Mouse (Mus musculus): ENCODE data around the gene Anp32e.
"Not testable (repeated sequence)": the region's sequence is repeated elsewhere in the genome, so short reads cannot be mapped to it uniquely, and the experiment has no call there.

The Anp32e gene

GRCm38 (mm10) chr3:95938835-95939234, 9.8 kb downstream of the Anp32e start:
- no peak for DNase-seq (ENCODE audit: low spot score in 2 of 2)

GRCm38 (mm10) chr3:95942749-95943148, 13.7 kb downstream of the Anp32e start:
- no peak for DNase-seq (ENCODE audit: low spot score in 2 of 2)

- no peak for DNase-seq (ENCODE audit: low spot score in 2 of 2)
Observed at GRCm38 (mm10) chr3:95943226-95943625, 14.2 kb downstream of the Anp32e start.

- no peak for DNase-seq (ENCODE audit: low spot score in 2 of 2)
Observed at GRCm38 (mm10) chr3:95944742-95945141, 15.7 kb downstream of the Anp32e start.

GRCm38 (mm10) chr3:95945731-95946240, 16.7 kb downstream of the Anp32e start:
- DNase-seq (ENCODE audit: low spot score in 2 of 2): no peak

GRCm38 (mm10) chr3:95948325-95948724, 19.3 kb downstream of the Anp32e start:
- DNase-seq (ENCODE audit: low spot score in 2 of 2): no peak

GRCm38 (mm10) chr3:95950763-95951551, 21.9 kb downstream of the Anp32e start:
- peak; percentile 79 for DNase-seq (ENCODE audit: low spot score in 2 of 2)

- DNase-seq (ENCODE audit: low spot score in 2 of 2): not testable (repeated sequence)
Observed at GRCm38 (mm10) chr3:95951566-95951965, 22.5 kb downstream of the Anp32e start.

- no peak for DNase-seq (ENCODE audit: low spot score in 2 of 2)
Observed at GRCm38 (mm10) chr3:95953023-95953422, 24.0 kb downstream of the Anp32e start.

GRCm38 (mm10) chr3:95953522-95953921, 24.5 kb downstream of the Anp32e start:
- DNase-seq (ENCODE audit: low spot score in 2 of 2): no peak

- DNase-seq (ENCODE audit: low spot score in 2 of 2): not testable (repeated sequence)
Observed at GRCm38 (mm10) chr3:95954648-95955173, 25.7 kb downstream of the Anp32e start.

- no peak for DNase-seq (ENCODE audit: low spot score in 2 of 2)
Observed at GRCm38 (mm10) chr3:95955318-95955717, 26.3 kb downstream of the Anp32e start.

GRCm38 (mm10) chr3:95957359-95958148, 28.5 kb downstream of the Anp32e start:
- DNase-seq (ENCODE audit: low spot score in 2 of 2): no peak

- DNase-seq (ENCODE audit: low spot score in 2 of 2): no peak
Observed at GRCm38 (mm10) chr3:95959082-95959481, 30.0 kb downstream of the Anp32e start.

- no peak for DNase-seq (ENCODE audit: low spot score in 2 of 2)
Observed at GRCm38 (mm10) chr3:95959807-95960206, 30.8 kb downstream of the Anp32e start.

- not testable (repeated sequence) for DNase-seq (ENCODE audit: low spot score in 2 of 2)
Observed at GRCm38 (mm10) chr3:95962182-95962581, 33.1 kb downstream of the Anp32e start.

GRCm38 (mm10) chr3:95963230-95963629, 34.2 kb downstream of the Anp32e start:
- no peak for DNase-seq (ENCODE audit: low spot score in 2 of 2)

GRCm38 (mm10) chr3:95963681-95964080, 34.6 kb downstream of the Anp32e start:
- no peak for DNase-seq (ENCODE audit: low spot score in 2 of 2)

- no peak for DNase-seq (ENCODE audit: low spot score in 2 of 2)
Observed at GRCm38 (mm10) chr3:95965518-95966451, 36.7 kb downstream of the Anp32e start.

- no peak for DNase-seq (ENCODE audit: low spot score in 2 of 2)
Observed at GRCm38 (mm10) chr3:95969277-95969676, 40.2 kb downstream of the Anp32e start.

- DNase-seq (ENCODE audit: low spot score in 2 of 2): not testable (repeated sequence)
Observed at GRCm38 (mm10) chr3:95970661-95971060, 41.6 kb downstream of the Anp32e start.

Data from urinary bladder, postnatal 4 days (tissue).